Mouse (Mus musculus) ovary, adult 2 months (tissue): Measurements from ENCODE around the gene Haao. TPM values are rescaled to one million over a fixed set of nuclear protein-coding genes. Genes with fewer than 3 reads are reported as not detected.

Experiments used
- polyA plus RNA-seq: library from polyadenylated mRNA; depleted of rRNA; stranded (reverse); fragments of >200 nt; gene quantifications from 2 replicates; pipeline ENCODE4 v1.2.3, GENCODE M21; 2012; rRNA removed

Haao gene
- 1.6 and 2.8 TPM in 2 replicates for polyA plus RNA-seq

GRCm38 (mm10) chr17:83847815-83848214 lies at the start of gene Haao:
Gene Haao, minus strand, starts transcription at chr17:83847963.

Other genes with a start within 250 kb of the Haao start
- 5.4 and 5.6 TPM in 2 replicates for gene Kcng3, start 216.1 kb downstream of the Haao start, polyA plus RNA-seq
- gene Mta3, start 141.8 kb downstream of the Haao start, polyA plus RNA-seq: 48.8 and 54.5 TPM in 2 replicates